Mouse (Mus musculus) MEL (cell line): ENCODE measurements at regions not wholly inside any gene's neighbourhood (a gene's known extent, or its start where the extent isn't known, plus 50 kb on each side); places are given as distances from the start of the nearest gene placed in this dataset.

Experiments used
- DNase-seq: peaks from one replicate; pipeline ENCODE4 v3.0.0; 2011; ENCODE audit warnings: low read depth, low spot score
- H3K27ac ChIP-seq: 2 replicates; pipeline ENCODE4 v1.5.1; 2012; ENCODE audit warnings: low read depth, mild to moderate bottlenecking, control low read depth, low read length, moderate library complexity; ENCODE audit not compliant: control insufficient read depth
- H3K27me3 ChIP-seq, 2 experiments: fragments of 150-350 bp in 1 of 2; sonication (generic) in 1 of 2; 2 replicates each; pipeline ENCODE4 v1.6.1; 2012; ENCODE audit warnings: low read length in 2 of 2, mild to moderate bottlenecking in 2 of 2, improper control_type of control experiment in 1 of 2, moderate library complexity in 1 of 2; ENCODE audit not compliant: insufficient read depth in 2 of 2, control insufficient read depth in 1 of 2
- H3K36me3 ChIP-seq, 2 experiments: 2 replicates each; pipeline ENCODE4 v1.6.1; 2012 to 2014; ENCODE audit warnings: low read length in 2 of 2, improper control_type of control experiment in 1 of 2, inconsistent platforms in 1 of 2, mild to moderate bottlenecking in 1 of 2; ENCODE audit not compliant: insufficient read depth in 2 of 2, control insufficient read depth in 1 of 2
- H3K4me1 ChIP-seq, 2 experiments: fragments of 150-350 bp in 1 of 2; sonication (generic) in 1 of 2; 2 replicates each; pipeline ENCODE4 v1.6.1; 2012; ENCODE audit warnings: low read length in 2 of 2, improper control_type of control experiment in 1 of 2, mild to moderate bottlenecking in 1 of 2; ENCODE audit not compliant: insufficient read depth in 2 of 2, control insufficient read depth in 1 of 2
- H3K4me3 ChIP-seq, 2 experiments: fragments of 150-350 bp in 1 of 2; sonication (generic) in 1 of 2; 2 replicates each; pipeline ENCODE4 v1.5.1; 2012; ENCODE audit warnings: low read depth in 2 of 2, low read length in 2 of 2, mild to moderate bottlenecking in 2 of 2, moderate library complexity in 2 of 2, control low read depth in 1 of 2, improper control_type of control experiment in 1 of 2; ENCODE audit not compliant: control insufficient read depth in 1 of 2, insufficient read depth in 1 of 2
- H3K79me2 ChIP-seq: 2 replicates; pipeline ENCODE4 v1.6.1; 2012; ENCODE audit warnings: mild to moderate bottlenecking, low read length, moderate library complexity; ENCODE audit not compliant: control insufficient read depth, poor library complexity, insufficient read depth
- H3K9ac ChIP-seq: 2 replicates; pipeline ENCODE4 v1.6.1; 2012; ENCODE audit warnings: low read depth, mild to moderate bottlenecking, control low read depth, low read length, moderate library complexity; ENCODE audit not compliant: control insufficient read depth, poor library complexity, severe bottlenecking
- H3K9me3 ChIP-seq: fragments of 150-350 bp; sonication (generic); replicated peaks from 2 replicates; pipeline ENCODE4 v1.6.1; 2012; ENCODE audit warnings: mild to moderate bottlenecking, low read length, improper control_type of control experiment, moderate library complexity; ENCODE audit not compliant: insufficient read depth
- CHD1 ChIP-seq: IDR thresholded peaks from 2 replicates; pipeline ENCODE4 v1.6.1; 2012; ENCODE audit warnings: low read depth, mild to moderate bottlenecking, inconsistent platforms, low read length, improper control_type of control experiment
- CHD2 ChIP-seq: IDR thresholded peaks from 2 replicates; pipeline ENCODE4 v1.6.1; 2011; ENCODE audit warnings: low read length, improper control_type of control experiment
- CTCF ChIP-seq, 3 experiments: IDR thresholded peaks in 2 of 3; conservative IDR thresholded peaks in 1 of 3; 2 replicates each; pipeline ENCODE4 v1.5.1; 2011 to 2012; ENCODE audit warnings: low read length in 3 of 3, low read depth in 2 of 3, mild to moderate bottlenecking in 2 of 3, improper control_type of control experiment in 1 of 3, inconsistent platforms in 1 of 3, mixed read lengths in 1 of 3, moderate library complexity in 1 of 3; ENCODE audit not compliant: control insufficient read depth in 1 of 3, insufficient read depth in 1 of 3, poor library complexity in 1 of 3, severe bottlenecking in 1 of 3
- E2F4 ChIP-seq: IDR thresholded peaks from 2 replicates; pipeline ENCODE4 v1.6.1; 2011; ENCODE audit warnings: low read depth, low read length, improper control_type of control experiment, borderline replicate concordance
- ELF1 ChIP-seq: IDR thresholded peaks from 2 replicates; pipeline ENCODE4 v1.6.1; 2014; ENCODE audit warnings: low read depth, mild to moderate bottlenecking, inconsistent platforms, low read length, improper control_type of control experiment, moderate library complexity
- EP300 ChIP-seq, 2 experiments: IDR thresholded peaks; 2 replicates each; pipeline ENCODE4 v1.6.1; 2011; ENCODE audit warnings: improper control_type of control experiment in 2 of 2, low read length in 2 of 2, low read depth in 1 of 2, mild to moderate bottlenecking in 1 of 2
- ETS1 ChIP-seq: IDR thresholded peaks from 2 replicates; pipeline ENCODE4 v1.6.1; 2012; ENCODE audit warnings: low read depth, mild to moderate bottlenecking, inconsistent platforms, low read length, improper control_type of control experiment, moderate library complexity
- GABPA ChIP-seq: IDR thresholded peaks from 2 replicates; pipeline ENCODE4 v1.6.1; 2012; ENCODE audit warnings: low read depth, mild to moderate bottlenecking, inconsistent platforms, low read length, improper control_type of control experiment, moderate library complexity
- GATA1 ChIP-seq: IDR thresholded peaks from 2 replicates; pipeline ENCODE4 v1.6.1; 2011; ENCODE audit warnings: low read depth, low read length, improper control_type of control experiment
- HCFC1 ChIP-seq: IDR thresholded peaks from 2 replicates; pipeline ENCODE4 v1.6.1; 2012; ENCODE audit warnings: low read depth, mild to moderate bottlenecking, inconsistent platforms, low read length, improper control_type of control experiment, moderate library complexity
- JUND ChIP-seq: IDR thresholded peaks from 2 replicates; pipeline ENCODE4 v1.6.1; 2011; ENCODE audit warnings: low read depth, mild to moderate bottlenecking, improper control_type of control experiment, low read length
- KAT2A ChIP-seq: conservative IDR thresholded peaks from 2 replicates; pipeline ENCODE4 v1.6.1; 2012; ENCODE audit warnings: low read depth, low read length, improper control_type of control experiment, inconsistent platforms
- MAFK ChIP-seq: IDR thresholded peaks from 2 replicates; pipeline ENCODE4 v1.6.1; 2011; ENCODE audit warnings: low read depth, mild to moderate bottlenecking, low read length, improper control_type of control experiment, borderline replicate concordance
- MEF2A ChIP-seq: IDR thresholded peaks from 2 replicates; pipeline ENCODE4 v1.6.1; 2014; ENCODE audit warnings: low read depth, mild to moderate bottlenecking, inconsistent platforms, low read length, improper control_type of control experiment; ENCODE audit not compliant: poor library complexity, insufficient replicate concordance, severe bottlenecking; ENCODE audit errors: extremely low read depth
- MXI1 ChIP-seq: IDR thresholded peaks from 2 replicates; pipeline ENCODE4 v1.6.1; 2011; ENCODE audit warnings: mild to moderate bottlenecking, low read depth, low read length, improper control_type of control experiment
- MYB ChIP-seq: IDR thresholded peaks from 2 replicates; pipeline ENCODE4 v1.6.1; 2011; ENCODE audit warnings: mild to moderate bottlenecking, low read depth, low read length, improper control_type of control experiment
- MYC ChIP-seq: IDR thresholded peaks from 2 replicates; pipeline ENCODE4 v1.6.1; 2011; ENCODE audit warnings: low read depth, mild to moderate bottlenecking, low read length, improper control_type of control experiment, moderate library complexity
- POLR2A ChIP-seq, 2 experiments: IDR thresholded peaks; 2 replicates each; pipeline ENCODE4 v1.6.1; 2011 to 2012; ENCODE audit warnings: low read length in 2 of 2, mild to moderate bottlenecking in 2 of 2, control low read depth in 1 of 2, improper control_type of control experiment in 1 of 2, low read depth in 1 of 2, moderate library complexity in 1 of 2; ENCODE audit not compliant: control insufficient read depth in 1 of 2, insufficient read depth in 1 of 2, poor library complexity in 1 of 2
- POLR2AphosphoS2 ChIP-seq: IDR thresholded peaks from 2 replicates; pipeline ENCODE4 v1.6.1; 2011; ENCODE audit warnings: low read length, improper control_type of control experiment
- SMC3 ChIP-seq: IDR thresholded peaks from 2 replicates; pipeline ENCODE4 v1.6.1; 2011; ENCODE audit warnings: low read depth, low read length, improper control_type of control experiment
- TBP ChIP-seq: IDR thresholded peaks from 2 replicates; pipeline ENCODE4 v1.8.0; 2011; ENCODE audit warnings: low read depth, low read length, improper control_type of control experiment
- UBTF ChIP-seq: IDR thresholded peaks from 2 replicates; pipeline ENCODE4 v1.6.1; 2012; ENCODE audit warnings: low read depth, mild to moderate bottlenecking, inconsistent platforms, low read length, improper control_type of control experiment, moderate library complexity, borderline replicate concordance; ENCODE audit not compliant: insufficient read depth
- USF1 ChIP-seq: IDR thresholded peaks from 2 replicates; pipeline ENCODE4 v1.6.1; 2014; ENCODE audit warnings: low read depth, mild to moderate bottlenecking, inconsistent platforms, low read length, improper control_type of control experiment, moderate library complexity
- ZNF384 ChIP-seq: IDR thresholded peaks from 2 replicates; pipeline ENCODE4 v1.6.1; 2012; ENCODE audit warnings: low read depth, mild to moderate bottlenecking, inconsistent platforms, low read length, improper control_type of control experiment

DNA sequence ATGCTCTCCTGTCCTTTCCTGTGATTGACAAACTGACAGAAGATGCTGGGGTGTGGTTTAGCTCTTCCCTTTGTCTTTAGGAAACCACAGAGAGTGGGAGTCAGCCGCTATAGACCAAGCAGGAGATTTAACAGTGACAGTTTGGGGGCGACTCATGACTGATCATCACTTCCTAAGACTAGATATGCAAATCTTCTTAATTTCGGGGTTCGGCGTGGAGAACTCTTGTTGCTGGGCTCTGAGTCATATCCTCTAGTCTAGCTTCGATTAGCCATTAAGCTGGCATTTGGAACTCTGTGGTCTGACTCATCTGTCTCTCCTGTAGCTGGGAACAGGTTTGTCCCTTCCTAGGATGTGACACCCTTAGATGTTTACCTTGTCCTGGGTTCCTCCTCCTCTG is 84.6 kb upstream of the Cadm1 start:
- H3K27ac ChIP-seq = peak overlapping the region; percentile 75
- no peak overlapping the region for H3K9ac ChIP-seq
- peaks cover 0 to 18% of the 10 kb centered on the region in 2 experiments; a peak in 2 of 4 replicates for H3K36me3 ChIP-seq
- peaks cover 15 to 29% of the 10 kb centered on the region in 2 experiments for H3K4me1 ChIP-seq
- peak; percentile 79 for DNase-seq
- H3K79me2 ChIP-seq = no peaks in the 10 kb centered on the region
- H3K4me3 ChIP-seq = no peak overlapping the region
- no peak for TF ChIP-seq MEF2A
- TF ChIP-seq GATA1 = peak; percentile 40; the same call in 1 of the 2 replicates
- TF ChIP-seq GABPA = no peak
- no peak for TF ChIP-seq MXI1
- TF ChIP-seq MYB = 0 out of 2 replicates have a peak, but pooled peaks have one; percentile 45
- no peak for TF ChIP-seq HCFC1
- TF ChIP-seq SMC3 = no peak
- TF ChIP-seq TBP = no peak
- peak; percentile 35 to 80; a peak in 3 of 4 replicates for TF ChIP-seq EP300 (IDR thresholded peaks at IDR 0.05; ENCODE audit: low read depth in 1 of 2, low read length in 2 of 2)
- 0 out of 2 replicates have a peak, but pooled peaks have one; percentile 21 for TF ChIP-seq JUND
- TF ChIP-seq CHD1 = no peak
- peak; percentile 27; the same call in 1 of the 2 replicates for TF ChIP-seq ETS1
- TF ChIP-seq POLR2A (IDR thresholded peaks at IDR 0.05; ENCODE audit: control insufficient read depth in 1 of 2, insufficient read depth in 1 of 2, low read depth in 1 of 2, low read length in 2 of 2, poor library complexity in 1 of 2) = no peak
- TF ChIP-seq ZNF384 = no peak
- no peak for TF ChIP-seq POLR2AphosphoS2
- TF ChIP-seq UBTF = no peak
- TF ChIP-seq USF1 = no peak
- no peak for TF ChIP-seq MAFK
- TF ChIP-seq MYC = no peak
- H3K9me3 ChIP-seq = no peaks in the 10 kb centered on the region
- no peaks in the 10 kb centered on the region for H3K27me3 ChIP-seq

DNA sequence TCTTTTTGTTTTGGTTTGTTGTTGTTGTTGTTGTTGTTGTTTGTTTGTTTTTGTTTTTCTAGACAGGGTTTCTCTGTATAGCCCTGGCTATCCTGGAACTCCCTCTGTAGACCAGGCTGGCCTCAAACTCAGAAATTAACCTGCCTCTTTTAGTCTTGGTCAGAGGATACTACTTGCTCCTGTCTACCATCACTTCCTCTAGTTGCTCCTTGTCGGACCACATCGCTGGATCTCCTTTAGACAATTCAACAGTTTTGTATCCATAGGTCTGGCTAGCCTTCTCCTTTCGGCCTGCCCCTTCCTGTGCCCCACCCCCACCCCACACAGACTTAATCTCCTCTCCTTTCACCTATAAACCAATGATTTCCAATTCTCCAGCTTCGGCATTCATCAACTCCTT is 77.2 kb upstream of the Cadm1 start:
- DNase-seq = no peak
- TF ChIP-seq USF1 (no peak), ELF1 (no peak), CTCF (IDR thresholded peaks at IDR 0.05 in 2 of 3, conservative IDR thresholded peaks at IDR 0.05 in 1 of 3; ENCODE audit: control insufficient read depth in 1 of 3, insufficient read depth in 1 of 3, low read depth in 2 of 3, low read length in 3 of 3, poor library complexity in 1 of 3, severe bottlenecking in 1 of 3) (no peak), CHD1 (no peak), CHD2 (no peak), KAT2A (no peak), E2F4 (no peak)
- H3K9me3 ChIP-seq = no peaks in the 10 kb centered on the region
- H3K4me1 ChIP-seq = no peaks in the 10 kb centered on the region
- no peaks in the 10 kb centered on the region; a peak in 1 of 4 replicates for H3K27me3 ChIP-seq
- no peaks in the 10 kb centered on the region for H3K36me3 ChIP-seq
- no peak overlapping the region for H3K27ac ChIP-seq
- H3K79me2 ChIP-seq = no peaks in the 10 kb centered on the region
- no peak overlapping the region for H3K4me3 ChIP-seq
- no peak overlapping the region for H3K9ac ChIP-seq
